Mouse (Mus musculus) heart, adult 2 months (tissue): Measurements from ENCODE around the gene Brsk2. TPM values are rescaled to one million over a fixed set of nuclear protein-coding genes. Genes with fewer than 3 reads are reported as not detected.

Experiments
- DNase-seq, 2 experiments: peaks; one replicate each; pipeline ENCODE4 v3.0.0; 2021
- H3K27ac ChIP-seq: fragments of 200-600 bp; 2 replicates; pipeline ENCODE4 v1.8.1; 2022
- H3K27me3 ChIP-seq: fragments of 200-500 bp; 2 replicates; pipeline ENCODE4 v1.6.1; 2012; ENCODE audit warnings: mild to moderate bottlenecking, low read length, inconsistent platforms, mixed read lengths; ENCODE audit not compliant: control insufficient read depth, insufficient read depth
- H3K36me3 ChIP-seq: fragments of 200-500 bp; 2 replicates; pipeline ENCODE4 v1.6.1; 2012; ENCODE audit warnings: low read length, inconsistent platforms; ENCODE audit not compliant: control insufficient read depth, insufficient read depth
- H3K4me1 ChIP-seq: fragments of 200-500 bp; 2 replicates; pipeline ENCODE4 v1.6.1; 2011; ENCODE audit warnings: low read length; ENCODE audit not compliant: control insufficient read depth, insufficient read depth
- H3K4me3 ChIP-seq: fragments of 200-600 bp; 2 replicates; pipeline ENCODE4 v1.8.1; 2022
- H3K79me2 ChIP-seq: fragments of 200-500 bp; replicated peaks from 2 replicates; pipeline ENCODE4 v1.6.1; 2012; ENCODE audit warnings: mild to moderate bottlenecking, inconsistent platforms, low read length, moderate library complexity, mixed read lengths; ENCODE audit not compliant: control insufficient read depth, insufficient read depth
- H3K9ac ChIP-seq: fragments of 200-500 bp; 2 replicates; pipeline ENCODE4 v1.6.1; 2012; ENCODE audit warnings: low read depth, mild to moderate bottlenecking, control low read depth, inconsistent platforms, low read length, mixed read lengths
- CTCF ChIP-seq: fragments of 200-600 bp; IDR thresholded peaks from 2 replicates; pipeline ENCODE4 v1.8.1; 2022; ENCODE audit warnings: antibody characterized with exemption, mild to moderate bottlenecking, moderate library complexity
- EP300 ChIP-seq: fragments of 200-500 bp; IDR thresholded peaks from 2 replicates; pipeline ENCODE4 v1.6.1; 2011; ENCODE audit warnings: low read depth, low read length, control low read depth; ENCODE audit not compliant: insufficient read depth
- POLR2A ChIP-seq: fragments of 200-500 bp; IDR thresholded peaks from 2 replicates; pipeline ENCODE4 v1.6.1; 2011; ENCODE audit warnings: mild to moderate bottlenecking, low read depth, low read length, control low read depth; ENCODE audit not compliant: insufficient read depth
- WGBS: fragments of 180-500 bp; shearing (Covaris S2); methylation state at CpG from one replicate; pipeline ENCODE4 v1.1.7; 2018; 5-methylcytosine and 5-hydroxymethylcytosine counted together
- intact Hi-C: fragments of 180-260 bp; cut with DNase I; formaldehyde crosslinking; loops from one replicate; pipeline ENCODE4 v1.15.1; 2025
- microRNA-seq, 2 experiments: library from miRNA; unstranded; fragments of <30 nt; microRNA quantifications; one replicate each; pipeline ENCODE4 v1.2.0; 2021
- polyA plus RNA-seq: library from polyadenylated mRNA; depleted of rRNA; stranded (reverse); fragments of >200 nt; gene quantifications from 2 replicates; pipeline ENCODE4 v1.2.3, GENCODE M21; 2012; rRNA removed
- total RNA-seq, 2 experiments: library from RNA; stranded (reverse); gene quantifications; 2 replicates each; pipeline ENCODE4 v1.2.3; 2021

Brsk2 gene
- total and polyA plus RNA-seq, 3 experiments: 0.07 to 0.23 (median 0.18) TPM

- no peak overlapping the region for H3K4me3 ChIP-seq
- peak overlapping the region; percentile 15 for H3K27ac ChIP-seq
- DNase-seq: peak; percentile 44 to 53
- intact Hi-C loops: loop anchor here (1.0 kb wide), 1 partner anchor 20 kb away; no protein-coding TSS in a partner anchor
- H3K9ac ChIP-seq: no peak overlapping the region
- peaks cover 53% of the 10 kb centered on the region for H3K4me1 ChIP-seq
- peaks cover 33% of the 10 kb centered on the region for H3K36me3 ChIP-seq
- peak; percentile 98 for TF ChIP-seq CTCF
- TF ChIP-seq POLR2A: no peak
- 0 out of 2 replicates have a peak, but pooled peaks have one; percentile 34 for TF ChIP-seq EP300
- H3K79me2 ChIP-seq: peaks cover 8% of the 10 kb centered on the region; the same call in 1 of the 2 replicates
- WGBS: 76% methylated on average over 4 of the region's 4 CpGs
- H3K27me3 ChIP-seq: no peaks in the 10 kb centered on the region
These were observed 88.1 kb downstream of the Brsk2 start for GRCm38 (mm10) chr7:142037553-142038170.

- no peaks in the 10 kb centered on the region for H3K27me3 ChIP-seq
- H3K4me3 ChIP-seq: no peak overlapping the region
- H3K36me3 ChIP-seq: peaks cover 34% of the 10 kb centered on the region
- H3K27ac ChIP-seq: peak overlapping the region; percentile 80
- H3K79me2 ChIP-seq: peaks cover 11% of the 10 kb centered on the region
- no peak for TF ChIP-seq CTCF
- TF ChIP-seq EP300: peak; percentile 93
- TF ChIP-seq POLR2A: peak; percentile 29; the same call in 1 of the 2 replicates
- H3K9ac ChIP-seq: no peak overlapping the region
- intact Hi-C loops: no loop called here
- 49% methylated on average over 3 of the region's 3 CpGs for WGBS
- H3K4me1 ChIP-seq: peaks cover 35% of the 10 kb centered on the region
- DNase-seq: peak in 1 of 2 experiments; percentile 55
These were observed 91.2 kb downstream of the Brsk2 start for GRCm38 (mm10) chr7:142040756-142041155.

- Histone ChIP-seq H3K36me3 (peaks cover 28% of the 10 kb centered on the region), H3K27me3 (no peaks in the 10 kb centered on the region), H3K4me3 (no peak overlapping the region), H3K9ac (no peak overlapping the region), H3K27ac (peak overlapping the region; percentile 6), H3K79me2 (peaks cover 16% of the 10 kb centered on the region), H3K4me1 (peaks cover 21% of the 10 kb centered on the region)
- no peak for TF ChIP-seq EP300
- TF ChIP-seq CTCF: no peak
- TF ChIP-seq POLR2A: no peak
- intact Hi-C loops: no loop called here
- WGBS: 85% methylated on average over 2 of the region's 2 CpGs
- DNase-seq: no peak
These were observed 95.8 kb downstream of the Brsk2 start for GRCm38 (mm10) chr7:142045344-142045743.

GRCm38 (mm10) chr7:142045932-142046331, 96.4 kb downstream of the Brsk2 start:
- Histone ChIP-seq H3K36me3 (peaks cover 32% of the 10 kb centered on the region), H3K4me3 (no peak overlapping the region), H3K9ac (no peak overlapping the region), H3K27me3 (no peaks in the 10 kb centered on the region), H3K79me2 (peaks cover 20% of the 10 kb centered on the region), H3K4me1 (peaks cover 21% of the 10 kb centered on the region), H3K27ac (peak overlapping the region; percentile 30)
- no peak for DNase-seq
- intact Hi-C loops: no loop called here
- WGBS: 68% methylated on average over 1 of the region's 1 CpGs
- TF ChIP-seq POLR2A (no peak), EP300 (no peak), CTCF (no peak)

- intact Hi-C loops: no loop called here
- no peak for DNase-seq
- Histone ChIP-seq H3K36me3 (peaks cover 32% of the 10 kb centered on the region), H3K4me1 (peaks cover 14% of the 10 kb centered on the region), H3K9ac (no peak overlapping the region), H3K79me2 (peaks cover 25% of the 10 kb centered on the region), H3K27me3 (no peaks in the 10 kb centered on the region), H3K27ac (no peak overlapping the region), H3K4me3 (no peak overlapping the region)
- no peak for TF ChIP-seq EP300
- no peak for TF ChIP-seq CTCF
- no peak for TF ChIP-seq POLR2A
These were observed 101.0 kb downstream of the Brsk2 start for GRCm38 (mm10) chr7:142050536-142050935.

Small RNA genes lying within 50 kb of the gene (microRNA-seq; reads per million reads assigned to microRNA genes)
- gene Mir3104: 0 reads per million in 2 experiments

Other genes starting within 250 kb of the Brsk2 start
- gene Muc5ac, start 160.8 kb upstream of the Brsk2 start, total RNA-seq: not detected
- gene Muc5ac, start 160.8 kb upstream of the Brsk2 start, polyA plus RNA-seq: 0.04 TPM in 1 of 2 replicates, not detected in the other
- gene Muc5b, start 110.7 kb upstream of the Brsk2 start, total RNA-seq: not detected
- gene Muc5b, start 110.7 kb upstream of the Brsk2 start, polyA plus RNA-seq: 4.9 TPM in 1 of 2 replicates, not detected in the other
- 10 to 100 TPM; 50.2 to 54.2 TPM for gene Tollip, start 31.2 kb upstream of the Brsk2 start, total RNA-seq
- 66.3 and 95.4 TPM in 2 replicates for gene Tollip, start 31.2 kb upstream of the Brsk2 start, polyA plus RNA-seq
- 10 to 100 TPM; 41.9 to 44.5 TPM for gene Mob2, start 111.3 kb downstream of the Brsk2 start, total RNA-seq
- 44.8 and 58.9 TPM in 2 replicates for gene Mob2, start 111.3 kb downstream of the Brsk2 start, polyA plus RNA-seq
- gene Dusp8, start 146.1 kb downstream of the Brsk2 start, total RNA-seq: 10 to 100 TPM; 37.4 to 43.2 TPM
- 31.4 and 38.4 TPM in 2 replicates for gene Dusp8, start 146.1 kb downstream of the Brsk2 start, polyA plus RNA-seq
- not detected for gene Gm45618, start 171.0 kb downstream of the Brsk2 start, total RNA-seq
- not detected in 2 replicates for gene Gm45618, start 171.0 kb downstream of the Brsk2 start, polyA plus RNA-seq
- not detected for gene Gm39115, start 186.3 kb downstream of the Brsk2 start, total RNA-seq
- gene Gm39115, start 186.3 kb downstream of the Brsk2 start, polyA plus RNA-seq: not detected in 2 replicates
- gene Gm45337, start 194.9 kb downstream of the Brsk2 start, total RNA-seq: not detected
- gene Gm45337, start 194.9 kb downstream of the Brsk2 start, polyA plus RNA-seq: not detected in 2 replicates
- not detected for gene Gm29735, start 207.4 kb downstream of the Brsk2 start, total RNA-seq
- not detected in 2 replicates for gene Gm29735, start 207.4 kb downstream of the Brsk2 start, polyA plus RNA-seq
- not detected for gene Gm4553, start 216.0 kb downstream of the Brsk2 start, total RNA-seq
- not detected in 2 replicates for gene Gm4553, start 216.0 kb downstream of the Brsk2 start, polyA plus RNA-seq
- not detected for gene Krtap5-2, start 226.3 kb downstream of the Brsk2 start, total RNA-seq
- gene Krtap5-2, start 226.3 kb downstream of the Brsk2 start, polyA plus RNA-seq: not detected in 2 replicates
- not detected for gene Gm10153, start 240.6 kb downstream of the Brsk2 start, total RNA-seq
- not detected in 2 replicates for gene Gm10153, start 240.6 kb downstream of the Brsk2 start, polyA plus RNA-seq